Mouse (Mus musculus) lung, adult 2 months (tissue): Measurements from ENCODE around the gene Hacd3. TPM values are rescaled to one million over a fixed set of nuclear protein-coding genes. Genes with fewer than 3 reads are reported as not detected.
"Not testable (repeated sequence)": the region's sequence is repeated elsewhere in the genome, so short reads cannot be mapped to it uniquely, and the experiment has no call there.

Experiments used
- DNase-seq: peaks from one replicate; pipeline ENCODE4 v3.0.0; 2022
- H3K4me1 ChIP-seq: fragments of 200-500 bp; 2 replicates; pipeline ENCODE4 v1.6.1; 2011; ENCODE audit warnings: low read length; ENCODE audit not compliant: control insufficient read depth, insufficient read depth
- H3K4me3 ChIP-seq: fragments of 200-500 bp; replicated peaks from 2 replicates; pipeline ENCODE3; 2011; ENCODE audit warnings: low read depth, mild to moderate bottlenecking, control low read depth, low read length; ENCODE audit errors: extremely low read depth
- CTCF ChIP-seq: fragments of 200-500 bp; IDR thresholded peaks from 2 replicates; pipeline ENCODE4 v1.5.1; 2011; ENCODE audit warnings: mild to moderate bottlenecking, low read length, control low read depth; ENCODE audit not compliant: insufficient read depth
- POLR2A ChIP-seq: fragments of 200-500 bp; IDR thresholded peaks from 2 replicates; pipeline ENCODE4 v1.6.1; 2011; ENCODE audit warnings: low read depth, mild to moderate bottlenecking, control low read depth, low read length, borderline replicate concordance; ENCODE audit errors: extremely low read depth
- WGBS: fragments of 180-500 bp; shearing (Covaris S2); methylation state at CpG from one replicate; pipeline ENCODE4 v1.1.7; 2018; 5-methylcytosine and 5-hydroxymethylcytosine counted together
- polyA plus RNA-seq: library from polyadenylated mRNA; depleted of rRNA; stranded (reverse); fragments of >200 nt; gene quantifications from 2 replicates; pipeline ENCODE4 v1.2.3, GENCODE M21; 2012

Hacd3 gene
- polyA plus RNA-seq, 1 experiment, result 54.7 TPM

DNA sequence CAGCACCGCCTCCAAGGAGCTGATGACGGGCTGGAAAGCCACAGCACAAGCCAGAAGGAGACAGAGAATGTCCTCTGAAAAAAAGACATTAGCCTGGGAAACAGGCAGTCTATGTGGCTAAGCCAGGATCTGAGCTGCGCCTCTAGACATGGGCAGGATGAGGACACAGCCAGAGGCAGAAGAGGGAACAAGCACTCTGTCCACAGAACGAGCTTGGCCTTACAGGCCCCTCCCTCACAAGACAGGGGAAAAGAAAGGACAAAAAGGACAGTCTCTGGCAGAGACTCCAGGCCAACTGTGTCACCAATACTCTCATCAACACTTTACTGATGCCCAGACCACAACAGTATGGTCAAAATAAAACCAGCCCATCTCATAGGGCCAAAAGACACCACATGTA, 20.0 kb downstream of the Hacd3 start:
- Histone ChIP-seq H3K4me3 (no peak overlapping the region), H3K4me1 (no peaks in the 10 kb centered on the region)
- TF ChIP-seq CTCF, result no peak
- TF ChIP-seq POLR2A, result no peak
- DNase-seq, result no peak
- 70% methylated on average over 4 of the region's 4 CpGs for WGBS

DNA sequence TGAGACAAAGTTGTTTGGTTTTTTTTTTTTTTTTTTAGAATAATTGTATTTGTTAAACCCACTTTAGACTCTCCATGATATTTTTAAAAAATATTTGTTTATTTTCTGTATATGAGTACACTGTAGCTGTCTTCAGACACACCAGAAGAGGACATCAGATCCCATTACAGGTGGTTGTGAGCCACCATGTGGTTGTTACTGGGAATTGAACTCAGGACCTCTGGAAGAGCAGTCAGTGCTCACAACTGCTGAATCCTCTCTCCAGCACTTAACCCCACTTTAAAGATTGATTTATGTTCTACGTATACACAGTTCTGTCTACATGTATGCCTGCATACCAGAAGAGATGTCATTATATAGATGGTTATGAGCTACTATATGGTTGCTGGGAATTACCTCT, 26.0 kb downstream of the Hacd3 start:
- H3K4me1 ChIP-seq, DNase-seq, H3K4me3 ChIP-seq: not testable (repeated sequence)
- 84% methylated on average over 1 of the region's 1 CpGs for WGBS

DNA sequence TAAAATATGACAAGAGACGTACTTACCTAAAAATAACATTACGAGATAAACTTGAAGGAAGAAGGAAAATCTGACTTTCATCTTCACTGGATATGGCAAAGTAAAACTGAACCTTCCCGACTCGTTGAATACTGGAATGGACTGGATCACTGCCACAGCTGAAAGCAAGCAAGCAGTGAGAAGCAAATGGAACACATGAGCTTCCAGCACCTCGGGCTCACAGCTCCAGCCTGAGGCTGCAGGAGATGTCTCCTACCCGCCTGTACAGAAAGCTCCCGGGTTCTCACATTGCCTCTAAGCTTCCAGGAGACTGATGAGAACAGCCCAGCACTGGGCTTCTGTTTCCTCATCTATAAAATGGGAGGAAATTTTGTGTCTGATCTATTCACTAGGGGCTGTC, 31.2 kb downstream of the Hacd3 start:
- DNase-seq, result no peak
- Histone ChIP-seq H3K4me3 (no peak overlapping the region), H3K4me1 (no peaks in the 10 kb centered on the region)
- WGBS, result 83% methylated on average over 7 of the region's 7 CpGs
- TF ChIP-seq CTCF, result no peak
- TF ChIP-seq POLR2A, result no peak

GRCm38 (mm10) chr9:64988443-64988842, 33.0 kb downstream of the Hacd3 start:
- Histone ChIP-seq H3K4me1 (no peaks in the 10 kb centered on the region), H3K4me3 (no peak overlapping the region)
- TF ChIP-seq CTCF (no peak), POLR2A (no peak)
- DNase-seq, result no peak
- 88% methylated on average over 6 of the region's 6 CpGs for WGBS

- no peak for DNase-seq
- TF ChIP-seq CTCF (no peak), POLR2A (no peak)
- Histone ChIP-seq H3K4me3 (no peak overlapping the region), H3K4me1 (no peaks in the 10 kb centered on the region)
- 85% methylated on average over 2 of the region's 2 CpGs for WGBS
These were observed 33.8 kb downstream of the Hacd3 start for GRCm38 (mm10) chr9:64987651-64988050.

- TF ChIP-seq POLR2A, result no peak
- TF ChIP-seq CTCF, result no peak
- no peaks in the 10 kb centered on the region for H3K4me1 ChIP-seq
- no peak overlapping the region for H3K4me3 ChIP-seq
- 87% methylated on average over 9 of the region's 9 CpGs for WGBS
- DNase-seq, result no peak
These were observed 35.7 kb downstream of the Hacd3 start for GRCm38 (mm10) chr9:64985807-64986206.

GRCm38 (mm10) chr9:64985037-64985794, 36.3 kb downstream of the Hacd3 start:
- TF ChIP-seq POLR2A (no peak), CTCF (no peak)
- WGBS, result 61% methylated on average over 8 of the region's 8 CpGs
- DNase-seq, result no peak
- Histone ChIP-seq H3K4me3 (no peak overlapping the region), H3K4me1 (no peaks in the 10 kb centered on the region)

DNA sequence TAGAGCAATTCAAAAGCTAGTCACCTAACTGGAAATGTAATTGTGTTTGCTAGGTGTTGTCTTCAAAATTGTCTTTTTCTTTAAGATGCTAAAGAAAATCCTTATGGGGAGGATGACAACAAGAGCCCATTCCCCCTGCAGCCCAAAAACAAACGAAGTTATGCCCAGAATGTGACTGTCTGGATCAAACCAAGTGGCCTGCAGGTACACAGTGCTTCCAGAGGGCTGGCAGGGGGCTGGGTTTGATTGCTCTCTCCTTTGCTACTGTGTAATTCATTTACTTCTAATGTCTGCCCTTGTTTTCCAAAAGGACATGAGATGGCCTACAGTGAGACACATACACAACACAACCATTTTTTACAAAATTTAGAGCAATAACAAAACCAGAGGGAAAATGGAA, 39.6 kb downstream of the Hacd3 start:
- 59% methylated on average over 1 of the region's 1 CpGs for WGBS
- no peak for TF ChIP-seq POLR2A
- TF ChIP-seq CTCF, result no peak
- no peak for DNase-seq
- H3K4me3 ChIP-seq, result no peak overlapping the region
- no peaks in the 10 kb centered on the region for H3K4me1 ChIP-seq

DNA sequence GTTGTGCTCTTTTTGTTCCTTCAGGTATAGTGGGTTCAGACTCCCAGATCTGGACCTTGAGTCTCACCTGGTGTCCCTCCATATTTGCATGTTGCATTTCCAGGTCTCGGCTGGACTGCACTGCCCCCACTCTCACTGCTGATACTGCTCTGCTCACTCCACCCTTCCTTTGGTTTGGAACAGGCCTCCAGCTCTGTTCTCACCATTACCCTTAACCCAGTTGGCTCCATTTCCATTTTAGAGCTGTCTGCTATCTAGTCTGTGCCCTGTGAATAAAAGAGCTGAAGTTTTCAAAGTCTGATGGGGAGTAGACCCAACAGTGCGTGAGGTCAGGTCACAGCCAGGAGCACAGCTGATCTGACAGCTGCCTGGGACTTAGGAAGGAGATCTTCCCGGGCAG, 40.9 kb downstream of the Hacd3 start:
- 73% methylated on average over 3 of the region's 3 CpGs for WGBS
- no peak overlapping the region for H3K4me3 ChIP-seq
- DNase-seq, result no peak
- no peak for TF ChIP-seq POLR2A
- no peak for TF ChIP-seq CTCF
- no peaks in the 10 kb centered on the region for H3K4me1 ChIP-seq

DNA sequence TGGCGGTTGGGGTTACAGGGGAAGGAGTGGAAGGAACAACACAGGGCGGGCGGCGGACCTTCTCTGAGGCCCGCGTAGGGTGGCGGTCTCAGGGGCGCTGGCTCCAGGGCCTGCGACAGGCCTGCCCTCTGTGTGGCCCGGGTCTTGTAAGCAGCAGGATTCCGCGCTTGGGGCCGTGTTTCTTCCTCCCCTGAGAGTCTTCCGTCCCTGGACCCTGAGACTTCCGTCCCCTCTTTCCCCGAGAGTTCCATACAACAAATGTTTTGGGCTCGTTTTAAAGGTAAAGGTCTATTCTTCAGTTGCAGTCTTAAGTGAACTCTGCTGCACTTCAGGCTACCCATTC, 60.5 kb downstream of the Hacd3 start:
- Histone ChIP-seq H3K4me1 (peaks cover 4% of the 10 kb centered on the region; the same call in 1 of the 2 replicates), H3K4me3 (peak overlapping the region; percentile 66)
- TF ChIP-seq CTCF (no peak), POLR2A (no peak)
- WGBS, result 0% methylated on average over 17 of the region's 17 CpGs
- no peak for DNase-seq

GRCm38 (mm10) chr9:64960117-64960977, 61.1 kb downstream of the Hacd3 start, which contains the start of gene Ints14:
Gene Ints14 (plus strand): TSS chr9:64960905.
- WGBS, result 8% methylated on average over 29 of the region's 29 CpGs
- DNase-seq, result peak; percentile 96
- H3K4me3 ChIP-seq, result peak within 1 kb of the TSS; percentile 66
- H3K4me1 ChIP-seq, result peaks cover 4% of the 10 kb centered on the region; the same call in 1 of the 2 replicates
- TF ChIP-seq POLR2A (peak; percentile 89), CTCF (peak; percentile 71)
